Mouse (Mus musculus): ENCODE measurements around the gene Tmprss11d.

DNA sequence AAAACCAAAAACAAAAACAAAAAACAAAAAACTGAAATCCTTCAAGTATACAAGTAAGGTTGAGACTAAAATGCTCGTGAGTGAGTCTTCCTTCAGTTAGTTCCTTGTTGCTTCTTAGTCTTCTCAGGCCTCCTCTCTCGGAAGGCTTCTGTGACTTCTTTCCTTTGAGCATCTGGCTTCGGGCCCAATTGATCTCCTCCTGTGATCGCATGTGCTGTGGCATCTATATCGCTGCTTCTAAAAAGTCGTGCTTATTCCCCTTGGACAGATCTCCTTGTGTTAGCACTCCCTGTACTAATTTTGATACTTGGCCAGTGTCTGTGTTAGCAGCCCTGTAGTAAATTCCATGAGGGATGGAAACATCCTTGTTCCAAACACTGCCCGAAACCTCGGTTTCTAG, 69.3 kb downstream of the Tmprss11d start:
- TF ChIP-seq CTCF (IDR thresholded peaks at IDR 0.05; ENCODE audit: low read depth) (no peak), EP300 (IDR thresholded peaks at IDR 0.05; ENCODE audit: low read depth) (no peak)
